Comparison of ENCODE assay signal across 9 mouse cellular contexts in genomic region chrX:12072721-12073120, GRCm38 (mm10).
DNase-seq lines count a peak whose midpoint lies in the region; ATAC-seq and TF ChIP-seq lines count a peak whose summit lies in the region.
"Had no signal": no experiment of that assay in that cellular context is flagged by ENCODE, and none has a peak within 500 bp of the region (broad histone marks: within the 10 kb centered on the region; RNA-seq: fewer than 3 reads in every experiment).

No protein-coding gene starts in this region.

- intact Hi-C loops in gastrocnemius, adult 2 months (cut with DNase I) = loop anchor here (10.0 kb wide), 3 partner anchors 178 to 268 kb away; no protein-coding TSS in a partner anchor

- ATAC-seq in megakaryocyte, adult 5-6 weeks (ENCODE audit: poor library complexity, severe bottlenecking) = no peak

- peaks cover 77% of the 10 kb centered on the region for H3K4me1 ChIP-seq in megakaryocyte, embryonic 14.5 days

- peaks cover 58% of the 10 kb centered on the region for H3K27me3 ChIP-seq in megakaryocyte, embryonic 14.5 days (replicated peaks)

- peak; percentile 49 for DNase-seq in gastrocnemius, adult 2 months
- DNase-seq in gastrocnemius, adult 8-10 months (ENCODE audit: low spot score in 2 of 2) = no peak
- DNase-seq in MN1 (ENCODE audit: low spot score) = peak; percentile 45
- peak; percentile 74 to 81 for DNase-seq in kidney, postnatal 25 days
- DNase-seq in spleen, postnatal 36 days (ENCODE audit: low spot score in 2 of 2) = no peak
- DNase-seq in thymus, postnatal 0 days (ENCODE audit: low spot score) = no peak
- DNase-seq: gastrocnemius, postnatal 36 days had no signal

- no peak overlapping the region for H3K27ac ChIP-seq in gastrocnemius, adult 2 months

- H3K9me3 ChIP-seq in megakaryocyte, embryonic 14.5 days = no peaks in the 10 kb centered on the region

- H3K4me3 ChIP-seq in gastrocnemius, adult 2 months = no peak overlapping the region
- peak overlapping the region; percentile 38 for H3K4me3 ChIP-seq in megakaryocyte, embryonic 14.5 days (replicated peaks)

- no peak for TF ChIP-seq CTCF in gastrocnemius, adult 2 months (IDR thresholded peaks at IDR 0.05)

- peaks cover 3% of the 10 kb centered on the region for H3K36me3 ChIP-seq in megakaryocyte, embryonic 14.5 days (replicated peaks; ENCODE audit: low read length)

Comparison
In these comparisons a context has a peak if more than half of its experiments do, and no peak if none do; other contexts are left out.
1. DNase-seq: peak in gastrocnemius, adult 2 months (single experiment), MN1 (single experiment) and kidney, postnatal 25 days (2 of 2); none in gastrocnemius, adult 8-10 months (0 of 2), spleen, postnatal 36 days (0 of 2) and thymus, postnatal 0 days (single experiment).